Mouse (Mus musculus) spleen, postnatal 10 days (tissue): ENCODE measurements around the gene Rpl9.

Source experiments
- DNase-seq, 2 experiments: peaks; one replicate each; pipeline ENCODE4 v3.0.0; 2021 to 2022; ENCODE audit warnings: low spot score in 2 of 2

The Rpl9 gene

DNA sequence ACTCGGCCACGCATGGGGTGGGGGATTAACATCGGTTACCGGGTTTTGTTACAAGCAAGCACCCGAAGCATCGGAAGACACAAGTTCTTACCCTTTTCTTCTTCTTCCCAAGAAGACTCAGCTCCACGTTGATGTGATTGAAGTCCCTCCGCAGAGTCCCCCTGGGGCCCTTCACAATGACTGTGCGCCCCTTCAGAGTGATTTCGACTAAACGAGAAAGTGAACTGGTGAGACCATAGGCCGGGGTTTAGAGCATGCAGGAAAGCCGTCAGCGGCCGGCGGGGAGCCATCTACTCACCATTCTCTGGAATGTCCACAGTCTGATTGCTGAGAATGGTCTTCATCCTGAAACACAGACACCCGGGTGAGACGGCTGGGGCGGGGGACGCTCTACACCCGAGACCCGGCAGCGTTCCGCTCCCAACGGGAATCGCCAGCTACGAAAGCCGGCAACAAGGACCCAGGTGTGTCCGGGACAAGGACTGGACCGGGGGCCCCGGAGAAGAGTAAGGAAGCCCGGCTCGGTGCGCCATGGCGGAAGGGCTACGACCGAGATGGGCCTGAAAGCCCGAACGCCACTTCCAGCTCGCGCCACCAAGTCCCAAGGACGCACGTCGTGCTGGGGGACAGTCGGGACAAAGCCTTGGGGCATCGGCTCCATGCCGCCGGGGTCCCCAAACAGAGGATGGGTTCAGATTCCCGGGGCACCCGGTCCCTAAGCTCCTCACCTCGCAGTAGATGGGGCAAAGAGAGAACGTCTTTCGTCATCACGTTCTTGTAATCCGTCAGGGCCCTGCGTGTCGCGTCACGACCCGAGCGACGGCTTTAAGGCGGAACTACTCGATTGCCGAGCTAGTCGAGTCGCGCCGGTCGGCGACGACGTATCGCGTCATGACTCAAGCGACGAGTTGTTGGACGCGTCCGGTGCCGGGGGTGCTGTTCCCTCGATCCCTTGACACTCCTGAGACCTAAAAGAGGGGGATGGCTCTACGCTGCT lies at the start of gene Rpl9, which contains the start of gene Lias:
Rpl9 (minus strand) TSS at position 797 of the 997 bp plus-strand sequence.
Lias (plus strand) TSS at position 850 of the 997 bp plus-strand sequence.
- peak; percentile 99 to 100 for DNase-seq

DNA sequence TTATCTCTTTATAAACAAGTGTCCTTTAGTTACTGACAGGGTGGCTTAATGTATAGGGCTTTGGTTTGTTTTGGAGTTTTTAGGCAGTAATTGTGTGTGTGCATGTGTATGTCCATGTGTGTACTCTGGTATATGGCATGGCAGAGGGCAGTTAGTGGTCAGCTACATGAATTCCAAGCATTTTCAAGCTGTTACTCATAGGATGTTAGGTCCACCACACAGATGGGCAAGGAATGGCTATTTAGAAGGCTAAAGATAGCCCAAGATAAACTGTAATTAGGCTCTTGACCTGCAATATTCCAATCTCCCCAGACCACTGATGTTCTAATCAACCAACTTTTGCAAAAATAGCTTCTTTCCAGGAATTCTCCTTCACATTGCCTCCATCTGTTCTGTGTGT lies 46.8 kb upstream of the Rpl9 start:
- DNase-seq: no peak

DNA sequence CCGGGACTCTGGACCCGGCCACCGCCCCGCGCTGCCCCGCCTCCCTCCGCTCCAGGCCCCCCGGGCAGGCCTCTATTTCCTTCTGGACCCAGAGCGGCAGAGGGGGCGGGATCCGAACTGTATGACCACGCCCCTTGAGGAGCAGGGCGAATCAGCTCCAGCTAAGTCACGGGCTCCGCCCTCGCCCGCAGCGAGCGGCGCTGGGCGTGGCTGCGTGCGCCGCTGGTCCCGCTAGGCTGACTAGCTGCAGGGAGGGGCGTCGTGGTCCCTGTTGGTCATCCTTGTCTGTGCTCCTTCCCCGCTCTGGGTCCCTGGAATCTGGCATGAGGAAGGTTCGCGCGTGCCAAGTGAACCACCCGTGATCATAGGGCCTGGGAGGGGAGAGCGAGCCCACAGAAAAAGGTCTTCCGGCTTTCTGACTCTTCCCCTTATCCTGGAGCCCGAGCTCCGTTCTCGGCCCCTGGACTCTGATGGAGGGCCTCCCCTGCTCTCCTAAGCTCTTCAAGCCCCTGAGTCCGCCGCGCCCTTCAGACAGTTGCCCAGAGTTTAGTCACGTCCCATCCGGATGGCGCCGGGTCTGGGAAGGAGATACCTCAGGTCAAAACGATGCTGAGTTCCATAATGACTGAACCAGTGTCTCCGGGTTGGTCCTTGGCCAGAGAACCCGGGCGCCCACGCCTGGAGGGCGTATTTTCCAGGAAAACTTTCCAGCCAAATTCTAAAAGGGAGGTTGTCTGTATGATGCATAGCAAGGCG lies 44.7 kb upstream of the Rpl9 start, which contains the start of gene Ugdh:
Ugdh (minus strand) TSS at position 144 of the 756 bp plus-strand sequence.
- DNase-seq: peak; percentile 92 to 96

DNA sequence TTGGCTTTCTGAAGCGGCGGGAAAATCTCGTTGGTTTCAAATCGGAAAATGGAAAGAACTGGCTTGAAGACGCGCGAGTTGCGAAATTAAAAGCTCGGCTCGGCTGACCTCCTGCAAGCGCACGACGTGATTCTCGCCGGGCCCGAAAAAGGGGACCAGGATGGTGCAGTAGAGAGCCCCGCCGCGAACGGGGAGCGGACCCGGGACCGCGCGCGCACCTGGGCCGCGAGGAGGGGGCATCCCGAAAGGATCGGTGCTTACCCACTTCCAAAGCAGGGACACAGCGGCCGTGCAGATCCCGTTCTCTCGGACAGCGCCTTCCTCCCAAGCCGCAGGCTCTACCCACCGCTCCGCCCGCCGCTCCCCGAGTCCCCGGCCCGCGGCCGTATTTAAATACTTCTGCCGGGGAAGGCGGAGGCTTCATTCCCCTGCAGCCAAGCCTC lies 44.1 kb upstream of the Rpl9 start:
- DNase-seq: no peak

DNA sequence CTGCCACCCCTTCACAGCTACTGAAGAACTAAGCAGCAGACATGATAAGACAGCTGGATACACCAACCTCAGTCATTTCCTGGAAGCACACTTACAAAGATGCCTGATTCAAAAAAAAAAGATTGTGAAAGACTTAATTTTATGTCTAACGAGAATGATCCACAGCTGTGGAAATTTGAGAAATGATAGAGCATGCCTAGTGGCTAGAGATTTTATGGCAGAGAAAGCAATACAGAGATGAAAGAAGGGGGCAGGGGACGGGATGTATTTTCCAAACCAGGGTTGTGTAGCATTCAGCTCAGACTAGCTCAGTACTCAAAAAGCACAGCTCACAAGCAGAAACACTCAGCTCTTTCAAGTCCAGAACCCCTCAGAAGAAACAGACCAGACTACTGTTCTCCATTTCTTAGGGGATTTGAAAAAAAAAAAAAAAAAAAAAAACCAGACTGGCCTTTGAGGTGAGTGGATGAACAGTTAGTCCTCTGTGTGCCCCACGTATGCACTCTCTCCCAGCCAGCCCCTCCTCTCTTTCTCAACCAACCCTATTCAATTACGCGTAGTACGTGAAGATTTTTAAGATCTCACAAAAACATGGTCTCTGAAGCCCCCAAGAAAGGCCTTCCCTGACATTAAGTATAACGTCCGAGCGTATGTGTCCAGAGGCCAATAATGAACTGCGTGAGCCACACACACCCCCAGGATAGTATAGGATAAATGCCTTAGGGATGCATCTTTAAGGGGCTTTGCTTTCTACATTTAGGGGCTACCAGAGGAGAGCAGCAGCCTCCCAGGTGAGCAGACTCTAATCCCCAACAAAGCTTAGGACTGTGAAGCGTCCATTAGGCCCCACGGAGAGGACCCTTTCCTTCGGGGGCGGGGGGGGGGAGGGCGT lies 43.5 kb upstream of the Rpl9 start:
- no peak for DNase-seq

DNA sequence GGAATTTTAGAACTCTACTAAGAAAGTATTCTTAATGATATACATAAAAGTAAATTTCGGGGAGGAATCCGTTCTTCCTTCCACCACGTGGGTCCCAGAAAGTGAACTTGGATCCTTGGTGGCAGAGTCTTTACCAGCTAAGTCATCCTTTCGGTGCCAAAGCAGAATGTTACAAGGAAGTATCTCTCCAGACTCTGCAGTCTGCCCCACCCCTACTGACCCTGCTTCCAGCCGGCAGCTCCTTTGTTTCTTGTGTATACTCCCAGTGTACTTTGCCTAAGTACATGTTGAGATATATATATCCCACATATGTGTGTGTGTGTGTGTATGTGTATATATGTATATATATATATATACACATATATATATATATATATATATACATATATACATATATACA lies 38.2 kb upstream of the Rpl9 start:
- DNase-seq: no peak

DNA sequence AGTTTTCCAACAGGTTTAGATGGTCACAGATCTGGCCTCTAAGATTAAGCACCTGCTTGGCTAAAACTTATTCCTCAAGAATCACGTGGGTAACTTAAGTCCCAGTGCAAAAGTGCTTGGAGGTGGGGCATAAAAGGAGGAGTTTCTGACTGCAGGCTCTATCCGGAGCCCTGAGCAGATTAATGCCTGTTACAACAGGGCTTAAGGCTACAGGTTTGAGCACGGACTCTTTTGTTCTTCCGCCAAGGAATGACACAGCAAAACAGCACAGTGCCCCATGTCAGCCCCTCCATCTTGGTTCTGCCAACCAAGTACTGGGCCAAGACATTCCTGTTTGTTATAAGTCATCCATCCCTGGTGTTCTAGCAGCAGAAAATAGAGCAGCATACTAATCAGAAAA lies 37.1 kb upstream of the Rpl9 start:
- no peak for DNase-seq

DNA sequence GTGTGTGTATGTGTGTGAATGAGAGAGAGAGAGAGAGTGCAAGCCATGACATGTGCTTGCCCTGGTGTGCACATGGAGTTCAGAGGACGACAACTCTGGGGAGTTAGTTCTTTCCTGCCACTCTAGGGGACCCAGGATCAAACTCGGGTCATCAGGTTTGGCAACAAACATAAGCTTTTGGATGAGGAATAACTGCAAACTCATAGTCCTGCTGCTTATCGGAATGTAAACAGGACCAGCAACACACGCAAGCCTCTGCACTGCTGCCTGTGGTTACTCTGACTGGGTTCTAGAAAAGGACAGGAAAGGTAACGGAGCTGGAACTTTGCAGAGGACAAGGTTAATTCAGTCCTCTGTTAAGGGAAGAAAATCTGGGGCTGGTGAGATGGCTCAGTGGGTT lies 34.0 kb upstream of the Rpl9 start:
- no peak for DNase-seq

DNA sequence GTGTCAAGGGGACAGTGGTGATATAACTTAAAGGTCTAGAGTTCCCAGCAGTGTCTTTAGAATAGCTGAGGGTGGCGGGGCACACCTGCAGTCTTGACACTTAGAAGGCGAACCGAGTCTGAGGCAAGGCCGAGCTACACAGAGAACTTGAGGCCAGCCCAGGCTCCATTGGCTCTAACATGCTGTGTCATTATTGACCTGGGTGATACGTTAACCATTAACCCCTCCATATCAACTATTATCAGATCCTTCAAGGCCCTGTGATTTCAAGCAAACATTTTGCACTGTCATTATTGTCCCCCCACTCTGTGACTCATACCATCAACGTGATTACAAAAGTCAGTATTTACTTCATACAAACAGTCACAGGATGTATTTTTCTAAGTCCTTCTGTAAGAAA lies 33.0 kb upstream of the Rpl9 start:
- DNase-seq: no peak

DNA sequence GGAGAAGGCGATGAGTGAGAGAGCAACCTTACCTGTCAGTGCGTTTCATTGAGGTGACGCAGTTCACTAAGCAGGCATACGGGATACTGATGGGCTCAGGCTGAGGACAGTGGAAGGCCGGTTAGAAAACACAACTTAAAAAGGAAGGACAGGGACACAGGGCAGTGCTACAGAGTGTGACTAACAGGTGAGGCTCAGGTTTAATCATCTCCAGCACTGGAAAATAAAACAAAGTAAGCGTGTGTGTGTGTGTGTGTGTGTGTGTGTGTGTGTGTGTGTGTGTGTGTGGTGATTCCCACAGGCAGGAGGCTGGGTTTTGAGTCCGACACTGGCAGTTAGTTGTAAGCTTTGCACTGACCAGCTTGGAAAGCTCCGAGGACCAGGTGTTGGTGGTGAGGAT lies 31.6 kb upstream of the Rpl9 start:
- no peak for DNase-seq

DNA sequence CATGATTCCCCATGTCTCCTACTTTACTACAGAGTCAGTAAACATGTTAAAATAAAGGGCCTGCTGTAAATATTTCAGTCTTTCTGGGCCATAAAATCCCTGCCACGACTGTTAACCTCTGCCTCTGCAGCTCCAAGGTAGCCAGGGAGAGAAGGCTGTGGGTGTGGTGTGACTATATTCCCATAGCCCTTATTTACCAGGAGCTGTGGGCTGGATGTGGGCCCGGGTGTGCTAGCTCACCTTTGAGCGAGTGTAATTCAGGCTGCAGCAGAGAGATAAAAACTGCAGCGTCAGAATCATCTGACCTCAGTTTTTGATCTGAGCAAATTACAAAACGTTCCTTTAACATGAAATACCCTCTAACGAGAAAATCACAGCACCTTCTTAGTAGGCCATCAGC lies 29.6 kb upstream of the Rpl9 start:
- no peak for DNase-seq

DNA sequence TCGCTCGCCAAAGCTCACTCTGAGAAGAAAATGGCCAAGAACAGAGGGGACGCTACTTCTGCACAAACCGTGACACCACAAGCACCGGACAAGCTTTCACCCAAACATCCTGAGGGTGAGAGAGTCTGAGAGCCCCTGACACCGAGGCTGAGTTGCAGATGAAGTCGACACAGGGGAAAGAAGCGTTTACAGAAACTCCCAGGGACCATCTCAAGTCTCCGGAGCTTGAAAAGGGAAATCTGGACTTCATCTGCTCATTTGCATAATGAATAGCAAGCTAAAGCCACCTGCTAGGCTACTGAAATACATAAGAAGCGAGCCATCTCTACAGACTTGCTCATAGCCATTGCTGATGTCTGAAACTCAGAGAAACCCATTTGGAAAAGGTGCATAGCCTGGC lies 27.9 kb upstream of the Rpl9 start:
- DNase-seq: no peak

DNA sequence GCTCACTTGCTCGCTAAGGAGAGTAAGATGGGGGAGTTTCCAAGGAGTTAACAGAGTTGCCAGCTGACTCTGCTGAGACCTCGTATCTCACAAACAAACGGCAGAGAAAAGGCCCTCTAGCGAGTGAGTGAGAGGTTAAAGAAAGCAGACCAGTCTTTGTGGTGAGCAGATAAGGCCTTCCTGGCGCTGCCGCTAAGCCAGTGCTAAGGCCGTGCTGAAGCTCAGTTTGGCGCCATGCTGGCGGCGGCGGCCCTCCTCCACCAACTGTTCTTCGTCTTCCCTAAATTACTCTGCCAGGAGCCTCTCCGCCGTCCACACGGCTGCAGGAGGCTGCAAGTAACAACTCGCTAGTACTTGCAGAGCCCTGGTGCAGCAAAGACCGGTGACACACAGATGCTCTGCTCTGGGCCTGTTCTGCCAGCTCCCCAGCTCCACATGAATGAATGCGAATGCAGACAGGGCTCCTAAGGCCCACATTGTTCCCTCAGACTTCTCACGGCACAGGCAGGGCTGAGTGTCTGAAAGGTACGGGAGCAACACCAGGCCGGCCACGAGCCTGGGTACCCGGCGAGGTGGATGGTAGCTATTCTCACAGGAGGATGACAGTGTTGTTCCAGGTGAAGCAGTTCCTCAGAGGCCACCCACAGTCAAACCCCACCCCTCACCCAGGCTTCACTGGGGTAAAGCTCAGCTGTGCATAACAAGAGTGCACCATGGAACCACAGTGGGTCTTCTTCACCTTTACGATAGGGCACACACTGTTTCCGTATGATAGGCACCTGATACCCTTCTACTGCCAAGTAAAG lies 24.6 kb upstream of the Rpl9 start:
- DNase-seq: peak in 1 of 2 experiments; percentile 25

DNA sequence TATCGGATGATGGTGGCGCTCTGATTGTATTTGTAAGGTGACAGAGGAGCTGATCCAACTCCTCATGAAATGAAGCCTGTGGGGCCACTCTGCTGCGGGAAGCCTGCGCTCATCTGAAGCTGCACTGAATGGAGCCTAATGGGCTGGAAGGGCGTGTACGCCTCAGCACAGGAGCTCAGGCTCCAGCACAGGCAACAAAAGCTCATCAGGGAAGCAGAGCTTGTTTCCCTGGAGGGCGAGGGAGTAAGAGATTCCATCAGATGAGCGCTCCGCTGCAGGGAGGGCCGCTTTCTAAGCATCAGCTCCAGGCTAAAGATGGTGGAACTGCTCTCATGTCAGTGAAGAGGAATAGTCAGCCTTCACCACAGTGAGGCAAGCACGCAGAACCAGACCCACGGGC lies 16.7 kb upstream of the Rpl9 start:
- DNase-seq: no peak

DNA sequence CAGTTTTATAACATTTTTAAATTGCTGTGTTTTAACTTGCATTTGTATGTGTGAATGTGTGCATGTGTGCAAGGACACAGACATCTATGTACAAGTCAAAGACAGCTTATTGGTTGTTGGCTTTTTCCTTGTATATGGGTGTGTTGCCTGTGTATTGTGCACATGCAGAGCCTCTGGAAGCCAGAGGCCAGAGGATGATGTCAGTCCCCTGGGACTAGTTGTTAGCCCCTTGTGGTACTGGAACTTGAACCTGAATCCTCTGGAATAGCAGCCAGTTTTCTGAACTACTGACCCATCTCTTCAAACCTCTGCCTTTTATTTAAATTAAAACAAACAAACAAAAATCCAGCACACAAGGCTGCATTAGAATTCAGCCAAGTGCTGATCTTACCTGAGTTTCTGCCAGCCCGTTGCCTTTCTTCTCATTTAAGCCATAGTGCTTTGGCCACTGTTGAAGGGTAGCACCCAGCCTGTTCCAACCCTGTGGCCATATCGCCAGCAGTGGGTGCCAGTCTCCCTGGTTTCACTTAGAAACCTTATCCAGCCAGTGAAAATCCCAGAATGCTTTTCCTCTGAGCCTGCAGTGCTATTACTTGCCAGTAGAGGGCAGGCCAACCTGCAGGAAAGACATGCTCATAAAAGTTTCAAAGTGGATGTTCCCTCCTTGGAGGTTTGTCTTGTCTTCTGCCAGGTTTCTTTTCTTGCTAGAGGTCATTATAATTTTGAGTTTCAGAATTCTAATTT lies 10.2 kb upstream of the Rpl9 start:
- peak; percentile 71 to 84 for DNase-seq

DNA sequence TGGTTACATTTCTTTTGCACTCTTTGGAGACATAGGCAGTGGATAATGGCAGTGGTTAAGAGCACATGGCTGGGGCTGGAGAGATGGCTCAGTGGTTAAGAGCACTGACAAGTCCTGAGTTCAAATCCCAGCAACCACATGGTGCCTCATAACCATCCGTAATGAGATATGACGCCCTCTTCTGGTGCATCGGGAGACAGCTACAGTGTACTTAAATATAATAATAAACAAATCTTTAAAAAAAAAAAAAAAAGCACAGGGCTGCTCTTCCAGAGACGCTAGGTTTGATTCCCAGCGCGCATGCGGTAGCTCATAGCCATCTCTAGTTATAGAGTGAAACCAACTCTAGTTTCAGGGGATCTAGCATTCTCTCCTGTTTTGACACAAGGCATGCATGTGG lies 3.2 kb upstream of the Rpl9 start:
- DNase-seq: no peak

DNA sequence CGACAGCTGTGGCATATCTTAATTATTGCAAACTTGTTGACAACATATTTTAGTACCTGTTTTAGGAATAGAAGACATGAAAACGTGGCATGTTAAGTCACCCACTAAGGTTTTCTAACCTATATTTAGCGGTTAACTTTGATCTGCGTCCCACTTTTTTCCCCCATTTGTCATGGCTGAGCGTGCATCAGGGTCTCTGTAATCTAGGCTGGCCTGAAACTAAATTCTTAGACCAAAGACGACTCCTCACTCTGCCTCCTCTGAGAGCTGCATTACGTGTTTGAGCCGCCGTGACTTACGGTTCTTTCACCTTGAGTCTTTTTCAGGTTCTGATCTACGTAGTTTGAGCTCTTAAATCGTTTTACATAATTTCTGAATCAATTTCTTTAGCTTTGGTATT lies 509 bp upstream of the Rpl9 start:
- DNase-seq: peak; percentile 11 to 22

DNA sequence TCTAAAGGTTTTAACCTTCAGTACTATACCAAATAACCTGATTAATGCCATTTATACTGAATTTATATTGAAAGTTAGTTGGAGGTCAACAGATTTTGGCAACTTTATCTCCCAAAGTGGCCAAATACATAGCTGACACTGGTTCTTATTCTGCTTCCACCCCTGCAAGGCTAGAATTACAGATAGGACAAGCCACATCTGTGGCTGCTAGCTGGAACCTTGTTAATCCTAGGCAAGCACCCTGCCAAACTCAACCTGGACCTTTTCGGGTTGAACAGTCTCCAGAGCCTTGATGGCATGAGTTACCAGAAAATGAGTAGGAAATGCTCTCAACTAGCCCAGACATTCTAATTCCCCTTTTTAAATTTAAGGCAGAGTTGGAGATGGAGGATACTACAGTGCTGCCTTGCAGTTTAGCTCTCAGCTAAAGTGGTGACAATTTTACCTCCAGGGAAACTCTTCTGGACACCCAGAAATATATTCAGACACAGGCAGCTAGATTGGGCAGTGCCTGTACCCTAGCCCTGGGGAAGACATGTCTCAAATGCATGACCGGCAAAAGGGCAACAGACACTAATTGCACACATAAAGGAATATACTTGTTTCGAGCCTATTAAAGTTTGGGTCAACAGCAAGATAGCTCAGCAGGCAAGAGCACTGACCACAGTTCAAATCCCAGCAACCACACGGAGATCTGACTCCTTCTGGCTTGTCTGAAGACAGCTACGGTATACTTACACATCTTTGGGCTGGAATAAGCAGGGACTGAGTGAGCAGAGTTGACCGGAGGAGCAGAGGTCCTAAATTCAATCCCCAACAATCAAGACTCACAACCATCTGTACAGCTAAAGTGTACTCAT lies 4.0 kb downstream of the Rpl9 start:
- DNase-seq: no peak

DNA sequence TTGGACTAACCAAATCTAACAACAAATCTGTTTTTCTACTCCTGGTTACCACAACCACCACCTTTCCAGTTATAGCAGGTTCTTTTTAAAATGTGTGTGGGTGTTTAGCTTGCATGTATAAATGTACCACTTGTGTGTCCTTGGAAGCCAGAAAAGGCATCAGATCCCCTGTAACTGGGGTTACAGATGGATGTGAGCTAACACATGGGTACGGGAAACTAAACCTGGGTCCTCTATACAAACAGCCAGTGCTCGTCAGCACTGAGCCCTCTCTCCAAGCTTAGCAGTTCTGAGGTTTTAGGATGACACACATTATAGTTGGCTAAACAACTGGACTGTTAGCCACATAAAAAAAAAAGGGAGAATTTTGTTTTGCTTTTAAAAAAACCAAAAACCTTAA lies 5.5 kb downstream of the Rpl9 start:
- no peak for DNase-seq
